Mouse (Mus musculus) c-Kit-positive CD71-positive TER-119-negative erythroid progenitor cells, embryonic 14.5 days (primary cell): Measurements from ENCODE around the gene Arpc4.

Experiments used
- DNase-seq: peaks from one replicate; pipeline ENCODE4 v3.0.0-alpha.2; 2013; ENCODE audit warnings: low read depth

Arpc4 gene

GRCm38 (mm10) chr6:113405483-113405882, 27.6 kb downstream of the Arpc4 start:
- DNase-seq, result no peak

- no peak for DNase-seq
Measured at GRCm38 (mm10) chr6:113406683-113407082, 28.8 kb downstream of the Arpc4 start.

- no peak for DNase-seq
Measured at GRCm38 (mm10) chr6:113410001-113410400, 32.1 kb downstream of the Arpc4 start.

- DNase-seq, result no peak
Measured at GRCm38 (mm10) chr6:113416416-113416815, 38.5 kb downstream of the Arpc4 start.

- no peak for DNase-seq
Measured at GRCm38 (mm10) chr6:113418441-113419198, 40.7 kb downstream of the Arpc4 start.

- DNase-seq, result peak; percentile 99
Measured at GRCm38 (mm10) chr6:113419199-113419587, 41.3 kb downstream of the Arpc4 start, which contains the start of gene Rpusd3. Gene Rpusd3, minus strand, starts transcription at chr6:113419340.

- DNase-seq, result no peak
Measured at GRCm38 (mm10) chr6:113423000-113423399, 45.1 kb downstream of the Arpc4 start.

GRCm38 (mm10) chr6:113424187-113424586, 46.3 kb downstream of the Arpc4 start:
- no peak for DNase-seq

- no peak for DNase-seq
Measured at GRCm38 (mm10) chr6:113426696-113427095, 48.8 kb downstream of the Arpc4 start.

GRCm38 (mm10) chr6:113427397-113427796, 49.5 kb downstream of the Arpc4 start:
- DNase-seq, result no peak

- no peak for DNase-seq
Measured at GRCm38 (mm10) chr6:113428006-113428405, 50.1 kb downstream of the Arpc4 start.

GRCm38 (mm10) chr6:113429965-113430364, 52.0 kb downstream of the Arpc4 start:
- no peak for DNase-seq

- DNase-seq, result no peak
Measured at GRCm38 (mm10) chr6:113430846-113431245, 52.9 kb downstream of the Arpc4 start.

- no peak for DNase-seq
Measured at GRCm38 (mm10) chr6:113431801-113432200, 53.9 kb downstream of the Arpc4 start.

GRCm38 (mm10) chr6:113433661-113434060, 55.7 kb downstream of the Arpc4 start:
- DNase-seq, result no peak

GRCm38 (mm10) chr6:113434691-113435090, 56.8 kb downstream of the Arpc4 start:
- no peak for DNase-seq

- no peak for DNase-seq
Measured at GRCm38 (mm10) chr6:113435664-113436205, 57.8 kb downstream of the Arpc4 start, which contains the start of gene Cidec. Gene Cidec, minus strand, starts transcription at chr6:113435760.

GRCm38 (mm10) chr6:113437135-113437534, 59.2 kb downstream of the Arpc4 start:
- DNase-seq, result no peak

GRCm38 (mm10) chr6:113438721-113439430, 61.0 kb downstream of the Arpc4 start:
- no peak for DNase-seq
